8 mouse cellular contexts compared by ENCODE assay signal in the genomic region with DNA sequence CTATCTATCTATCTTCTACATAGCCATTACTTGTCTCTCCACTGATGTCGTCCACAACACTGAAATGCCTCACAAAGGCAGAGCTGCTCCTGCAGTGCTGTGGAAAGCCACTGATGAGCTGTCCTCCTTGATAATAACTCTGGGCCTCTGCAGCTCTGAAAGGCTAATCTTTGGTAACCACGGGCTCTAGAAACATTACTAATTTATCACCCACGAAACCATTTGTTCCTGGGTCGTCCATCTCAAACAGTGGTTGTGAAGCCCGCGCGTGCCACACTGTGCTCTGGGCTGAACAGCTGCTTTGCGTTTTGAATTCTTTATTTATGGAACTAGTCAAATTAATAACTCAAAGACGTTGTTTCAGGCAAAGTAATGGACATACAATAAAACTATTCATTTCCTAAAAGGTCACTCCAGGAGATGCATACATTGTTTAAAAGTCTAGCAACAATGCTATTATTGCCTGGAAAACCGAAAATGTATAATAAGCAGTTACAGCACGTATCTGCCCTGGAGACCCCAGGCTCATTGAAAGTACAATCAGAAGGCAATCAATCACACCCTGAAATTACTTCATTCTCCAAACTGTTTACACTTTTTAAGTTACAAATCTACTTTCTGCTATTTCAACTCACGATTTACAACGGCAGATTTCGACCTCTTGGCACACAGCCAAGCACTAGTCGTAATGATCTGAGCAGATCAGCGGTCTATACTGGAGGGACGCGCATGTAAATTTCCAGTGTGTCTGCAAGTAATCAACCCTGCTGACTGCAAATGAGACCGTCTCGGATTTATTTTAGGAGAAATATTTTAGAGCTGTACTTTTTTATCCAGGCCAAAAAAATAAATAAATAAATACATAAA.
A peak's percentile ranks its signal among the peaks of the same experiment; 100 is the strongest.
DNase-seq lines count a peak whose midpoint lies in the region; ATAC-seq and TF ChIP-seq lines count a peak whose summit lies in the region.

No protein-coding gene starts in this region.

- no peak for DNase-seq in heart, postnatal 0 days (ENCODE audit: low spot score)
- DNase-seq in adrenal gland, postnatal 36 days: peak; percentile 45 to 50
- DNase-seq in kidney, postnatal 10 days: peak; percentile 70
- no peak for DNase-seq in spleen, postnatal 4 days (ENCODE audit: low spot score in 2 of 2)

- peak overlapping the region; percentile 42 for H3K4me2 ChIP-seq in heart, postnatal 0 days (ENCODE audit: low read depth, low read length)
- H3K4me2 ChIP-seq in heart, embryonic 12.5 days: no peak overlapping the region; the same call in 1 of the 2 replicates
- H3K4me2 ChIP-seq in forebrain, embryonic 12.5 days: peak overlapping the region; percentile 26; the same call in 1 of the 2 replicates
- peak overlapping the region; percentile 46 for H3K4me2 ChIP-seq in neural tube, embryonic 13.5 days

- H3K4me3 ChIP-seq in heart, postnatal 0 days (ENCODE audit: low read depth, low read length): peak overlapping the region; percentile 20
- no peak overlapping the region for H3K4me3 ChIP-seq in heart, embryonic 12.5 days
- no peak overlapping the region for H3K4me3 ChIP-seq in forebrain, embryonic 12.5 days (replicated peaks)
- H3K4me3 ChIP-seq in neural tube, embryonic 13.5 days: peak overlapping the region; percentile 22

- TF ChIP-seq CTCF in heart, postnatal 0 days (IDR thresholded peaks at IDR 0.05; ENCODE audit: low read depth): no peak

- peaks cover 14% of the 10 kb centered on the region for H3K4me1 ChIP-seq in heart, postnatal 0 days (ENCODE audit: control insufficient read depth, insufficient read depth)
- peaks cover 15% of the 10 kb centered on the region for H3K4me1 ChIP-seq in heart, embryonic 12.5 days (replicated peaks)
- peaks cover 35% of the 10 kb centered on the region for H3K4me1 ChIP-seq in forebrain, embryonic 12.5 days
- peaks cover 39% of the 10 kb centered on the region for H3K4me1 ChIP-seq in neural tube, embryonic 13.5 days (replicated peaks)

- H3K36me3 ChIP-seq in heart, postnatal 0 days (replicated peaks; ENCODE audit: control insufficient read depth, insufficient read depth, low read length): no peaks in the 10 kb centered on the region
- H3K36me3 ChIP-seq in heart, embryonic 12.5 days: 0 out of 2 replicates have a peak, but pooled peaks cover 10% of the 10 kb centered on the region
- H3K36me3 ChIP-seq in forebrain, embryonic 12.5 days (replicated peaks): no peaks in the 10 kb centered on the region
- H3K36me3 ChIP-seq in neural tube, embryonic 13.5 days: no peaks in the 10 kb centered on the region

- H3K9ac ChIP-seq in heart, postnatal 0 days (replicated peaks; ENCODE audit: low read depth, low read length): no peak overlapping the region
- H3K9ac ChIP-seq in heart, embryonic 12.5 days: no peak overlapping the region
- H3K9ac ChIP-seq in forebrain, embryonic 12.5 days: no peak overlapping the region
- H3K9ac ChIP-seq in neural tube, embryonic 13.5 days: no peak overlapping the region; the same call in 1 of the 2 replicates

- no peaks in the 10 kb centered on the region for H3K9me3 ChIP-seq in heart, postnatal 0 days (replicated peaks; ENCODE audit: control insufficient read depth, low read length)
- H3K9me3 ChIP-seq in heart, embryonic 12.5 days (replicated peaks): no peaks in the 10 kb centered on the region
- no peaks in the 10 kb centered on the region for H3K9me3 ChIP-seq in forebrain, embryonic 12.5 days
- no peaks in the 10 kb centered on the region for H3K9me3 ChIP-seq in neural tube, embryonic 13.5 days

- WGBS in heart, postnatal 0 days: 43% methylated on average over 20 of the region's 20 CpGs
- WGBS in heart, embryonic 12.5 days: 55% methylated on average over 20 of the region's 20 CpGs
- WGBS in forebrain, embryonic 12.5 days: 28% methylated on average over 20 of the region's 20 CpGs
- 5% methylated on average over 20 of the region's 20 CpGs for WGBS in neural tube, embryonic 13.5 days

- TF ChIP-seq EP300 in heart, postnatal 0 days (IDR thresholded peaks at IDR 0.05; ENCODE audit: low read depth): no peak

- ATAC-seq in heart, postnatal 0 days (ENCODE audit: insufficient read depth, low read depth): no peak
- ATAC-seq in heart, embryonic 12.5 days (ENCODE audit: insufficient number of reproducible peaks, low FRiP score): no peak
- ATAC-seq in forebrain, embryonic 12.5 days (ENCODE audit: low FRiP score): peak; percentile 81
- peak; percentile 71; the same call in 1 of the 2 replicates for ATAC-seq in neural tube, embryonic 13.5 days (ENCODE audit: low read depth)
- ATAC-seq in frontal cortex, adult (ENCODE audit: low TSS enrichment): no peak

- no peaks in the 10 kb centered on the region for H3K27me3 ChIP-seq in heart, postnatal 0 days (ENCODE audit: control insufficient read depth, insufficient read depth, low read length)
- H3K27me3 ChIP-seq in heart, embryonic 12.5 days (replicated peaks): no peaks in the 10 kb centered on the region
- no peaks in the 10 kb centered on the region for H3K27me3 ChIP-seq in forebrain, embryonic 12.5 days
- no peaks in the 10 kb centered on the region for H3K27me3 ChIP-seq in neural tube, embryonic 13.5 days

- no peak overlapping the region for H3K27ac ChIP-seq in heart, postnatal 0 days (ENCODE audit: low read depth)
- no peak overlapping the region for H3K27ac ChIP-seq in heart, embryonic 12.5 days (ENCODE audit: poor library complexity, severe bottlenecking)
- H3K27ac ChIP-seq in forebrain, embryonic 12.5 days: no peak overlapping the region
- H3K27ac ChIP-seq in neural tube, embryonic 13.5 days (replicated peaks): peak overlapping the region; percentile 69

Comparison
In these comparisons a context has a peak if more than half of its experiments do, and no peak if none do; other contexts are left out.
1. H3K4me3 ChIP-seq: peak in heart, postnatal 0 days (single experiment) and neural tube, embryonic 13.5 days (single experiment); none in heart, embryonic 12.5 days (single experiment) and forebrain, embryonic 12.5 days (single experiment).
2. ATAC-seq: peak in forebrain, embryonic 12.5 days (single experiment) and neural tube, embryonic 13.5 days (single experiment); none in heart, postnatal 0 days (single experiment), heart, embryonic 12.5 days (single experiment) and frontal cortex, adult (single experiment).
3. DNase-seq: peak in adrenal gland, postnatal 36 days (2 of 2) and kidney, postnatal 10 days (single experiment); none in heart, postnatal 0 days (single experiment) and spleen, postnatal 4 days (0 of 2).